Comparison of ENCODE assay signal across 9 mouse cellular contexts in genomic region chr4:141020220-141020619, GRCm38 (mm10). TPM values are rescaled to one million over a fixed set of nuclear protein-coding genes. Genes with fewer than 3 reads are reported as not detected.
A peak's percentile ranks its signal among the peaks of the same experiment; 100 is the strongest.
DNase-seq lines count a peak whose midpoint lies in the region; ATAC-seq lines count a peak whose summit lies in the region.
"Had no signal": no experiment of that assay in that cellular context is flagged by ENCODE, and none has a peak within 500 bp of the region (broad histone marks: within the 10 kb centered on the region; RNA-seq: fewer than 3 reads in every experiment).

No protein-coding gene starts in this region.

- H3K4me1 ChIP-seq in heart, embryonic 16.5 days (ENCODE audit: control insufficient read depth, insufficient read depth, low read length), result peaks cover 52% of the 10 kb centered on the region
- peaks cover 33% of the 10 kb centered on the region for H3K4me1 ChIP-seq in embryonic facial prominence, embryonic 14.5 days (ENCODE audit: control insufficient read depth, insufficient read depth, low read length)
- H3K4me1 ChIP-seq in hindbrain, embryonic 15.5 days (replicated peaks), result peaks cover 47% of the 10 kb centered on the region
- H3K4me1 ChIP-seq in midbrain, embryonic 16.5 days (ENCODE audit: control insufficient read depth, insufficient read depth, low read length), result peaks cover 19% of the 10 kb centered on the region; the same call in 1 of the 2 replicates

- no peak for ATAC-seq in heart, embryonic 16.5 days (replicated peaks; ENCODE audit: extremely low read depth, insufficient read depth, low FRiP score)
- ATAC-seq in embryonic facial prominence, embryonic 14.5 days (ENCODE audit: low read depth), result no peak
- no peak for ATAC-seq in hindbrain, embryonic 15.5 days (ENCODE audit: low FRiP score, low read depth)
- ATAC-seq in midbrain, embryonic 16.5 days, result no peak
- ATAC-seq: inflammation-experienced regulatory T-cells, adult 6 months had no signal

- peak overlapping the region; percentile 94 for H3K27ac ChIP-seq in heart, embryonic 16.5 days (ENCODE audit: low read length)
- H3K27ac ChIP-seq in embryonic facial prominence, embryonic 14.5 days (replicated peaks; ENCODE audit: low read depth, low read length), result peak overlapping the region; percentile 88
- H3K27ac ChIP-seq in hindbrain, embryonic 15.5 days (replicated peaks), result peak overlapping the region; percentile 79
- H3K27ac ChIP-seq in midbrain, embryonic 16.5 days (ENCODE audit: low read length), result peak overlapping the region; percentile 80

- intact Hi-C loops in heart, postnatal 10 days (cut with DNase I), result no loop called here

- H3K4me3 ChIP-seq in heart, embryonic 16.5 days (ENCODE audit: low read length), result no peak overlapping the region
- no peak overlapping the region for H3K4me3 ChIP-seq in embryonic facial prominence, embryonic 14.5 days (ENCODE audit: low read depth, low read length)
- no peak overlapping the region for H3K4me3 ChIP-seq in hindbrain, embryonic 15.5 days
- H3K4me3 ChIP-seq in midbrain, embryonic 16.5 days (ENCODE audit: low read depth, low read length), result no peak overlapping the region

- DNase-seq in heart, postnatal 10 days, result no peak
- peak; percentile 16 for DNase-seq in embryonic facial prominence, embryonic 14.5 days (ENCODE audit: low spot score)
- DNase-seq in Muller cell, postnatal 12 days (ENCODE audit: inconsistent ontology term), result no peak
- no peak for DNase-seq in frontal cortex, postnatal 36 days (ENCODE audit: low spot score in 2 of 2)
- no peak for DNase-seq in frontal cortex, postnatal 10 days (ENCODE audit: low spot score in 2 of 2)

- no peaks in the 10 kb centered on the region for H3K9me3 ChIP-seq in heart, embryonic 16.5 days (replicated peaks; ENCODE audit: control insufficient read depth, low read length)
- no peaks in the 10 kb centered on the region for H3K9me3 ChIP-seq in embryonic facial prominence, embryonic 14.5 days (ENCODE audit: control insufficient read depth, low read length)
- no peaks in the 10 kb centered on the region for H3K9me3 ChIP-seq in hindbrain, embryonic 15.5 days
- no peaks in the 10 kb centered on the region for H3K9me3 ChIP-seq in midbrain, embryonic 16.5 days (replicated peaks; ENCODE audit: control insufficient read depth, low read length, poor library complexity, severe bottlenecking)

- 71% methylated on average over 17 of the region's 17 CpGs for WGBS in heart, embryonic 16.5 days
- 82% methylated on average over 9 of the region's 17 CpGs for WGBS in embryonic facial prominence, embryonic 14.5 days
- 85% methylated on average over 17 of the region's 17 CpGs for WGBS in hindbrain, embryonic 15.5 days
- WGBS in midbrain, embryonic 16.5 days, result 85% methylated on average over 12 of the region's 17 CpGs

- no peaks in the 10 kb centered on the region for H3K27me3 ChIP-seq in heart, embryonic 16.5 days (ENCODE audit: control insufficient read depth, insufficient read depth, low read length)
- H3K27me3 ChIP-seq in embryonic facial prominence, embryonic 14.5 days (replicated peaks; ENCODE audit: control insufficient read depth, insufficient read depth, low read length), result no peaks in the 10 kb centered on the region
- no peaks in the 10 kb centered on the region for H3K27me3 ChIP-seq in hindbrain, embryonic 15.5 days
- no peaks in the 10 kb centered on the region for H3K27me3 ChIP-seq in midbrain, embryonic 16.5 days (ENCODE audit: control insufficient read depth, insufficient read depth, low read depth, low read length)

- H3K9ac ChIP-seq in heart, embryonic 16.5 days (ENCODE audit: low read length), result peak overlapping the region; percentile 56
- peak overlapping the region; percentile 50 for H3K9ac ChIP-seq in embryonic facial prominence, embryonic 14.5 days (ENCODE audit: low read depth, low read length)
- no peak overlapping the region for H3K9ac ChIP-seq in hindbrain, embryonic 15.5 days
- no peak overlapping the region for H3K9ac ChIP-seq in midbrain, embryonic 16.5 days (ENCODE audit: low read depth, low read length)

- no peaks in the 10 kb centered on the region for H3K36me3 ChIP-seq in heart, embryonic 16.5 days (ENCODE audit: control insufficient read depth, insufficient read depth)
- peaks cover 33% of the 10 kb centered on the region for H3K36me3 ChIP-seq in embryonic facial prominence, embryonic 14.5 days (ENCODE audit: control insufficient read depth, insufficient read depth, low read length)
- peaks cover 15% of the 10 kb centered on the region for H3K36me3 ChIP-seq in hindbrain, embryonic 15.5 days
- H3K36me3 ChIP-seq in midbrain, embryonic 16.5 days (ENCODE audit: control insufficient read depth, insufficient read depth, low read length), result peaks cover 6% of the 10 kb centered on the region; the same call in 1 of the 2 replicates

- peak overlapping the region; percentile 42; the same call in 1 of the 2 replicates for H3K4me2 ChIP-seq in heart, embryonic 16.5 days (ENCODE audit: low read depth, low read length)
- peak overlapping the region; percentile 36 for H3K4me2 ChIP-seq in embryonic facial prominence, embryonic 14.5 days (ENCODE audit: low read depth, low read length)
- H3K4me2 ChIP-seq in hindbrain, embryonic 15.5 days, result no peak overlapping the region
- no peak overlapping the region for H3K4me2 ChIP-seq in midbrain, embryonic 16.5 days (ENCODE audit: low read length)

RNA-seq across cellular contexts. Expression of gene Mfap2, which starts 10.0 kb away (rescaled TPM):
- 197 and 233 TPM in 2 replicates for polyA plus RNA-seq in heart, embryonic 16.5 days (2015; fragmentation: Nextera tagmentation; extraction: Ambion mirVana)
- total RNA-seq in heart, postnatal 10 days (2021), result 10 to 100 TPM; 47.6 to 53.7 TPM
- polyA plus RNA-seq in embryonic facial prominence, embryonic 14.5 days (2014; fragmentation: Nextera tagmentation; extraction: Ambion mirVana), result 745 and 811 TPM in 2 replicates
- polyA plus RNA-seq in hindbrain, embryonic 15.5 days (2015; fragmentation: Nextera tagmentation; extraction: Ambion mirVana), result 161 and 173 TPM in 2 replicates
- 121 and 141 TPM in 2 replicates for polyA plus RNA-seq in midbrain, embryonic 16.5 days (2015; fragmentation: Nextera tagmentation; extraction: Ambion mirVana)
- polyA plus RNA-seq: inflammation-experienced regulatory T-cells, adult 6 months had no signal

RNA-seq across cellular contexts. Expression of gene Atp13a2, which starts 33.5 kb away (rescaled TPM):
- 28.9 and 30.7 TPM in 2 replicates for polyA plus RNA-seq in heart, embryonic 16.5 days (2015; fragmentation: Nextera tagmentation; extraction: Ambion mirVana)
- total RNA-seq in heart, postnatal 10 days (2021), result 10 to 100 TPM; 20.0 to 24.7 TPM
- 42.9 and 43.5 TPM in 2 replicates for polyA plus RNA-seq in embryonic facial prominence, embryonic 14.5 days (2014; fragmentation: Nextera tagmentation; extraction: Ambion mirVana)
- 181 and 193 TPM in 2 replicates for polyA plus RNA-seq in hindbrain, embryonic 15.5 days (2015; fragmentation: Nextera tagmentation; extraction: Ambion mirVana)
- polyA plus RNA-seq in midbrain, embryonic 16.5 days (2015; fragmentation: Nextera tagmentation; extraction: Ambion mirVana), result 174 and 190 TPM in 2 replicates

RNA-seq across cellular contexts. Expression of gene Crocc, which starts 40.1 kb away (rescaled TPM):
- 3.0 and 4.2 TPM in 2 replicates for polyA plus RNA-seq in heart, embryonic 16.5 days (2015; fragmentation: Nextera tagmentation; extraction: Ambion mirVana)
- 1 to 10 TPM; 7.0 to 7.4 TPM for total RNA-seq in heart, postnatal 10 days (2021)
- polyA plus RNA-seq in embryonic facial prominence, embryonic 14.5 days (2014; fragmentation: Nextera tagmentation; extraction: Ambion mirVana), result 5.1 and 6.2 TPM in 2 replicates
- 6.2 and 7.7 TPM in 2 replicates for polyA plus RNA-seq in hindbrain, embryonic 15.5 days (2015; fragmentation: Nextera tagmentation; extraction: Ambion mirVana)
- polyA plus RNA-seq in midbrain, embryonic 16.5 days (2015; fragmentation: Nextera tagmentation; extraction: Ambion mirVana), result 5.3 and 6.3 TPM in 2 replicates

RNA-seq across cellular contexts. Expression of gene Necap2, which starts 57.9 kb away (rescaled TPM):
- 49.8 and 50.1 TPM in 2 replicates for polyA plus RNA-seq in heart, embryonic 16.5 days (2015; fragmentation: Nextera tagmentation; extraction: Ambion mirVana)
- total RNA-seq in heart, postnatal 10 days (2021), result 10 to 100 TPM; 33.3 to 34.3 TPM
- polyA plus RNA-seq in embryonic facial prominence, embryonic 14.5 days (2014; fragmentation: Nextera tagmentation; extraction: Ambion mirVana), result 66.5 and 78.8 TPM in 2 replicates
- 50.6 and 56.2 TPM in 2 replicates for polyA plus RNA-seq in hindbrain, embryonic 15.5 days (2015; fragmentation: Nextera tagmentation; extraction: Ambion mirVana)
- 52.5 and 55.9 TPM in 2 replicates for polyA plus RNA-seq in midbrain, embryonic 16.5 days (2015; fragmentation: Nextera tagmentation; extraction: Ambion mirVana)

RNA-seq across cellular contexts. Expression of gene Sdhb, which starts 59.2 kb away (rescaled TPM):
- 1,158 and 1,167 TPM in 2 replicates for polyA plus RNA-seq in heart, embryonic 16.5 days (2015; fragmentation: Nextera tagmentation; extraction: Ambion mirVana)
- 100 to 1,000 TPM; 725 to 746 TPM for total RNA-seq in heart, postnatal 10 days (2021)
- 383 and 394 TPM in 2 replicates for polyA plus RNA-seq in embryonic facial prominence, embryonic 14.5 days (2014; fragmentation: Nextera tagmentation; extraction: Ambion mirVana)
- 480 TPM in 2 replicates for polyA plus RNA-seq in hindbrain, embryonic 15.5 days (2015; fragmentation: Nextera tagmentation; extraction: Ambion mirVana)
- 446 and 455 TPM in 2 replicates for polyA plus RNA-seq in midbrain, embryonic 16.5 days (2015; fragmentation: Nextera tagmentation; extraction: Ambion mirVana)

Comparison
In these comparisons a context has a peak if more than half of its experiments do, and no peak if none do; other contexts are left out.
1. H3K4me2 ChIP-seq: peak in heart, embryonic 16.5 days (single experiment) and embryonic facial prominence, embryonic 14.5 days (single experiment); none in hindbrain, embryonic 15.5 days (single experiment) and midbrain, embryonic 16.5 days (single experiment).
2. H3K9ac ChIP-seq: peak in heart, embryonic 16.5 days (single experiment) and embryonic facial prominence, embryonic 14.5 days (single experiment); none in hindbrain, embryonic 15.5 days (single experiment) and midbrain, embryonic 16.5 days (single experiment).
3. Peak in every context shown above with its lines, with median percentiles within 50 percentile points of each other: H3K27ac ChIP-seq.